Mouse (Mus musculus) heart, postnatal 0 days (tissue): Measurements from ENCODE around the gene Vwce.

Experiments used
- CTCF ChIP-seq: IDR thresholded peaks from 2 replicates; pipeline ENCODE4 v1.5.1; 2016; ENCODE audit warnings: antibody characterized with exemption, control low read depth, low read depth
- EP300 ChIP-seq: IDR thresholded peaks from 2 replicates; pipeline ENCODE4 v1.6.1; 2016; ENCODE audit warnings: antibody characterized with exemption, low read depth

GRCm38 (mm10) chr19:10605901-10606622 is 28.0 kb upstream of the Vwce start:
- TF ChIP-seq CTCF, result no peak
- no peak for TF ChIP-seq EP300
